8 mouse cellular contexts compared by ENCODE assay signal in genomic region chr10:70097291-70097901, GRCm38 (mm10). TPM values are rescaled to one million over a fixed set of nuclear protein-coding genes. Genes with fewer than 3 reads are reported as not detected.
DNase-seq lines count a peak whose midpoint lies in the region; ATAC-seq and TF ChIP-seq lines count a peak whose summit lies in the region.

No protein-coding gene starts in this region.

- no peaks in the 10 kb centered on the region for H3K9me3 ChIP-seq in heart, embryonic 10.5 days
- no peaks in the 10 kb centered on the region for H3K9me3 ChIP-seq in kidney, postnatal 0 days (replicated peaks; ENCODE audit: low read length)
- H3K9me3 ChIP-seq in lung, postnatal 0 days (ENCODE audit: low read length): no peaks in the 10 kb centered on the region

- peaks cover 15% of the 10 kb centered on the region for H3K36me3 ChIP-seq in heart, embryonic 10.5 days
- no peaks in the 10 kb centered on the region for H3K36me3 ChIP-seq in kidney, postnatal 0 days (ENCODE audit: insufficient read depth, low read length)
- H3K36me3 ChIP-seq in lung, postnatal 0 days (ENCODE audit: insufficient read depth, low read length): no peaks in the 10 kb centered on the region
- no peaks in the 10 kb centered on the region for H3K36me3 ChIP-seq in spleen, adult 2 months (ENCODE audit: control insufficient read depth, insufficient read depth, low read length)

- peak overlapping the region; percentile 97 for H3K27ac ChIP-seq in heart, embryonic 10.5 days
- H3K27ac ChIP-seq in kidney, postnatal 0 days: peak overlapping the region; percentile 90
- peak overlapping the region; percentile 90 for H3K27ac ChIP-seq in lung, postnatal 0 days (ENCODE audit: low read length)
- H3K27ac ChIP-seq in spleen, adult 2 months (ENCODE audit: insufficient read depth, low read length): peak overlapping the region; percentile 37; the same call in 1 of the 2 replicates

- WGBS in heart, embryonic 10.5 days: under 1% methylated on average over 58 of the region's 58 CpGs
- under 1% methylated on average over 55 of the region's 58 CpGs for WGBS in kidney, postnatal 0 days
- 2% methylated on average over 41 of the region's 58 CpGs for WGBS in lung, postnatal 0 days
- WGBS in spleen, adult 2 months: 1% methylated on average over 58 of the region's 58 CpGs

- ATAC-seq in kidney, postnatal 0 days (replicated peaks; ENCODE audit: low FRiP score, low read depth): peak; percentile 23
- ATAC-seq in lung, postnatal 0 days: peak; percentile 7
- ATAC-seq in activated CD4-positive, CD25-positive, alpha-beta regulatory T cell, adult 4 months: no peak

- TF ChIP-seq CTCF in kidney, postnatal 0 days (IDR thresholded peaks at IDR 0.05; ENCODE audit: low read depth): no peak
- 0 out of 2 replicates have a peak, but pooled peaks have one; percentile 1 for TF ChIP-seq CTCF in lung, postnatal 0 days (IDR thresholded peaks at IDR 0.05)
- TF ChIP-seq CTCF in spleen, adult 2 months (IDR thresholded peaks at IDR 0.05; ENCODE audit: extremely low read depth, insufficient read depth, insufficient read length, insufficient replicate concordance): no peak

- H3K4me2 ChIP-seq in kidney, postnatal 0 days (ENCODE audit: low read length): peak overlapping the region; percentile 67
- H3K4me2 ChIP-seq in lung, postnatal 0 days (replicated peaks; ENCODE audit: low read depth, low read length): peak overlapping the region; percentile 85

- peak overlapping the region; percentile 95 for H3K9ac ChIP-seq in kidney, postnatal 0 days (ENCODE audit: low read depth, low read length)
- peak overlapping the region; percentile 82 for H3K9ac ChIP-seq in lung, postnatal 0 days (replicated peaks; ENCODE audit: low read depth)

- no peak for TF ChIP-seq POLR2A in spleen, adult 2 months (IDR thresholded peaks at IDR 0.05; ENCODE audit: low read depth, low read length)

- H3K27me3 ChIP-seq in heart, embryonic 10.5 days (ENCODE audit: insufficient read depth, poor library complexity, severe bottlenecking): no peaks in the 10 kb centered on the region
- H3K27me3 ChIP-seq in kidney, postnatal 0 days (ENCODE audit: insufficient read depth, low read length): no peaks in the 10 kb centered on the region
- H3K27me3 ChIP-seq in lung, postnatal 0 days (replicated peaks; ENCODE audit: insufficient read depth, low read length): no peaks in the 10 kb centered on the region
- no peaks in the 10 kb centered on the region for H3K27me3 ChIP-seq in spleen, adult 2 months (ENCODE audit: control insufficient read depth, insufficient read depth, low read length)

- peak; percentile 48 for DNase-seq in right cerebral cortex, postnatal 25 days
- no peak for DNase-seq in right cerebral cortex, postnatal 4 days
- DNase-seq in cerebellum, adult 9-10 months: peak; percentile 50
- DNase-seq in heart, embryonic 10.5 days (ENCODE audit: low spot score): no peak
- peak; percentile 58 for DNase-seq in kidney, postnatal 0 days (ENCODE audit: low spot score)
- peak; percentile 30 for DNase-seq in lung, postnatal 0 days (ENCODE audit: low spot score)
- DNase-seq in spleen, adult 2 months (ENCODE audit: low read depth in 1 of 2, low spot score in 2 of 2): peak in 1 of 2 experiments; percentile 53

- peaks cover 45% of the 10 kb centered on the region for H3K4me1 ChIP-seq in heart, embryonic 10.5 days
- H3K4me1 ChIP-seq in kidney, postnatal 0 days (replicated peaks; ENCODE audit: insufficient read depth, low read length): peaks cover 9% of the 10 kb centered on the region
- H3K4me1 ChIP-seq in lung, postnatal 0 days (ENCODE audit: insufficient read depth, low read depth, low read length): peaks cover 16% of the 10 kb centered on the region
- peaks cover 9% of the 10 kb centered on the region; the same call in 1 of the 2 replicates for H3K4me1 ChIP-seq in spleen, adult 2 months (ENCODE audit: control insufficient read depth, insufficient read depth, insufficient read length)

- H3K4me3 ChIP-seq in heart, embryonic 10.5 days: peak overlapping the region; percentile 100
- H3K4me3 ChIP-seq in kidney, postnatal 0 days (replicated peaks; ENCODE audit: low read depth, low read length): peak overlapping the region; percentile 94
- H3K4me3 ChIP-seq in lung, postnatal 0 days (ENCODE audit: low read depth, low read length): peak overlapping the region; percentile 95
- peak overlapping the region; percentile 82 for H3K4me3 ChIP-seq in spleen, adult 2 months (ENCODE audit: extremely low read depth, insufficient read depth, insufficient read length)

- no peak for TF ChIP-seq EP300 in lung, postnatal 0 days (IDR thresholded peaks at IDR 0.05)

RNA-seq across cellular contexts. Expression of gene Ccdc6, which starts 0.5 kb away (rescaled TPM):
- polyA plus RNA-seq in heart, embryonic 10.5 days (2016; fragmentation: Nextera tagmentation; extraction: Ambion mirVana): 14.6 and 16.0 TPM in 2 replicates
- 16.6 and 18.5 TPM in 2 replicates for polyA plus RNA-seq in kidney, postnatal 0 days (2015; fragmentation: Nextera tagmentation; extraction: Ambion mirVana)
- polyA plus RNA-seq in lung, postnatal 0 days (2015; fragmentation: Nextera tagmentation; extraction: Ambion mirVana): 10.7 and 11.3 TPM in 2 replicates
- polyA plus RNA-seq in spleen, adult 2 months (2012; rRNA removed): 17.7 and 22.3 TPM in 2 replicates
- polyA plus RNA-seq in activated CD4-positive, CD25-positive, alpha-beta regulatory T cell, adult 4 months (2017; shearing (Covaris generic)): 10 to 100 TPM; 26.0 to 27.6 TPM

Comparison
In these comparisons a context has a peak if more than half of its experiments do, and no peak if none do; other contexts are left out.
1. DNase-seq: peak in right cerebral cortex, postnatal 25 days (single experiment), cerebellum, adult 9-10 months (single experiment), kidney, postnatal 0 days (single experiment) and lung, postnatal 0 days (single experiment); none in right cerebral cortex, postnatal 4 days (single experiment) and heart, embryonic 10.5 days (single experiment).
2. H3K27ac ChIP-seq: peak in every context shown above with its lines; median percentile 97 in heart, embryonic 10.5 days; 90 in kidney, postnatal 0 days; 90 in lung, postnatal 0 days; 37 in spleen, adult 2 months.
3. Peak in every context shown above with its lines, with median percentiles within 50 percentile points of each other: H3K4me3 ChIP-seq.